Mouse (Mus musculus) c-Kit-negative CD71-positive TER-119-positive erythroid progenitor cells, embryonic 14.5 days (primary cell): ENCODE results near the gene Nr4a2.

Source experiments
- DNase-seq: peaks from one replicate; pipeline ENCODE4 v3.0.0-alpha.2; 2013; ENCODE audit warnings: low read depth, low spot score

Nr4a2 gene

DNA sequence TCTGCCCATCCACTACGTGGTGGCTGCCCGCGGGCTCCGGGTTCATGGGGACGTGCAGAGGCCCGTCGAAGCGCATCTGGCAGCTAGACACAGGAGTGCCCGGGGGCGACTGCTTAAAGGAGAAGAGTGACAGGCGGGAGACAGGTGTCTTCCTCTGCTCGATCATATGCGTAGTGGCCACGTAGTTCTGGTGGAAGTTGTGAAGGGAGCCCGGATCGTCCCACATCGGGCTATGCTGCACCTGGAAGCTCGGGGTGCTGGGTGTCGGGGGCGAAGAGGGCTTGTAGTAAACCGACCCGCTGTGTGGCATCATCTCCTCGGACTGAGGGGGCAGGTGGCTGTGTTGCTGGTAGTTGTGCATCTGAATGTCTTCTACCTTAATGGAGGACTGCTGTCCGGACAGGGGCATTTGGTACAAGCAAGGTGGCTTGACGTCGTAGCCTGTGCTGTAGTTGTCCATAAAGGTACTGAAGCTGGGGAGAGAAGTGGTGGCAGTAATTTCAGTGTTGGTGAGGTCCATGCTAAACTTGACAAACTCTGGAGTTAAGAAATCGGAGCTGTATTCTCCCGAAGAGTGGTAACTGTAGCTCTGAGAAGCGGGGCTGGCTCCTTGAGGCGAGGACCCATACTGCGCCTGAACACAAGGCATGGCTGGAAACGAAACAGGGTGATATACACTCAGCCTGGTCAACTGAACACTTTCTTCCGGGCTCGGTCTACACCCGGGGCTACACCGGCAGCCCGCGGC is 11.8 kb downstream of the Nr4a2 start:
- no peak for DNase-seq

DNA sequence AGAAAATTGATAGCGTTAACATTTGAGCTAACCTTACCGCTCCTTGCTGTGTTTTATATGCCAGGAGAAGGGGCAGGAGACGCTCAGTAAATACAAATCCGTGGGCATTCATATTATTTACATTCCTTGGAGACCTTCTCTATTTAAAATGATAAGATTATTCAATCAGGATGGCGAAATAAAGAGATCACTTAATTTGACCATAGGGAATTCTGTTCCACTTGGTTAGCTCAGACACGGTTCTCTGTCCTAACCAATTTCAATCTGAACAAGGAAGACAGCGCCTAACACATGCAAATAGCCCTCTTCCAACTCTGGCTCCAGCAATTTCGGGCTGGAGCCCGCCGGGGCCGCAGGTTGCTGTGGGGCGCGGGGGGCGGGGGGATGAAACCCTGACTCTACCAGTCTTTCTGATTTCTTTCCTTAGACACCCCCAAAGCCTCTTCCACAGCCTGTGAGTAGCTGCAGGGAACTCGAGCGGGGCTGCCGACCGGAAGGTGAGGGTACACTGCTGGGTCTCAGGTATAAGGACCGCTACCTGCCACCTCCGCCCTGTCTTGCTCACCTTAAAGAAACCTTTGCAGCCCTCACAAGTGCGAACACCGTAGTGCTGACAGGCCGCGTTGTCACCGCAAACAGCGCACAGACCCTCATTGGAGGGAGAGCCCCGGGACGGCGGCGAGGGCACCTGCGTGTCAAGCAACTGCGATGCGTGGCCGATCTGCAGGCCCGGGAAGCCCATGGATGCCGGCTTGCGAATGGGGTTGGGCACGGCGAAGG is 12.6 kb downstream of the Nr4a2 start:
- DNase-seq = no peak

DNA sequence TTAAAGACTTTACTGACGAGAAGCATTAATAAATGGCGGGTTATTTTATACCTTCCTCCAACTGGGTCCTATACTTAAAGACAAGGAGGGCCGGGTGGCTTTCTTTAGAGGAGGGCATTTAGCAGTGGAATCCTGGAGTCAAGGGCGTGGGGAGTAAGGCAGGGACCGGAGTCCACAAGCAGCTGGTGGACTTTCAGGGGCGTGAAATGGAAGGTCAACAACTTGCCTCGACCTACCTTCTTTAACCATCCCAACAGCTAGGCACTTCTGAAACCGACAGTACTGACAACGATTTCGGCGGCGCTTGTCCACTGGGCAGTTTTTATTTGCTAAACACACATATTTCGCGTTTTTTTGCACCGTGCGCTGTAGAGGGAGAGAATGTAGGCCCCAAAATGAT is 13.4 kb downstream of the Nr4a2 start:
- no peak for DNase-seq

DNA sequence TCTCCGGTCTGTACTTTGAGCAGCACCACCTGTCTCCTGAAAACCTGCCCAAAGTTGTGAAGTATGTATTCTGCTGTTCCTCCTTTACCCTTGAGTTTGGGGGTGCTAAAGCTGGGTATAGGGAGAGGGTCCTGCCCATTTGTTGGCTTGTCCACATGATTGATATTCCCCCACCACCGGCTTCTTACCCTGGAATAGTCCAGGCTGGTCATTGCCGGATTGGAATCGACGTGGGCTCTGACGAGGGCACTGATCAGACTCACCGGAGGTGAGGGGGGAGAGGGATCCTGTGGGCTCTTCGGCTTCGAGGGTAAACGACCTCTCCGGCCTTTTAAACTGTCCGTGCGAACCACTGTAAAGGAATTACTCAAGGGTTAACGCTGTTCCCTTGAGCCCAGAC is 13.9 kb downstream of the Nr4a2 start:
- DNase-seq = no peak

DNA sequence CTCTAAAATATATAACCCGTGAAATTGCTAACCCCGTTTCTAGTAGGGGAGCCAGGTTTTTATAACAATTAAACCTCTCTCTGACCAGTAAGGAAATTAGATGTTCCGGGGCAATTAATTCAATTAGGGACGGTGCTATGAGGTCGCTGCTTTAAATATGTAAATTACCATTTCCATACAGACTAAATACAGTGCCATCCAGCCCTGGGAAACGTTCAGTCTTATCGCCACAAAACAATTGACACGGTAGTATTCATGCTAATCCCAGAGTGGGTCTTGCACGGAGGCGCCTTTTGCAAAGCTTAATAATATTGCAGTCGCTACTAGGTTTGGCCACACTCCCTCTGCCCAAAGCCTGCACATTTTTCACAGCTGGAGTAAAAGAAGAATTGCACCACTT is 14.5 kb downstream of the Nr4a2 start:
- no peak for DNase-seq

DNA sequence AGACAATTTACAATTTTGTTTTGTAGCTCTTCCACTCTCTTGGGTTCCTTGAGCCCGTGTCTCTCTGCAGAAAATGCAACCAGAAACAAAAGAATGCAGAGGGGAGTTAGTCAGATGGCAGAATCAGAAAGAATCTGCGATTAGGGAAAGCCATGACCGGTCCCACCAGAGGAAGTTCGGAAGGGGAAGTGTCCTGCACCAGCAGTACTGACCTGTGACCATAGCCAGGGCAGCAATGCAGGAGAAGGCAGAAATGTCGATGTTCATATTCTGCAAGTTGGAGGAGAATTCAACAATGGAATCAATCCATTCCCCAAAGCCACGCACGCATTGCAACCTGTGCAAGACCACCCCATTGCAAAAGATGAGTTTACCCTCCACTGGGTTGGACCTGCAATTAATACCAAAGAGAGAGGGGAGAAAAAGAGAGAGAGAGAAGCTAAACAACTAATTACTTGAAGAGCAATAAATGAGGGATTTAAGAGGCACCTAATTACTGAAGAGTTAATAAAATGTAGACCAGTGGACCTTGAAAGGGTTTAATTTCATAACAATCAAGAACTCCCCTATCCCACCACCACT is 15.4 kb downstream of the Nr4a2 start:
- DNase-seq = no peak

DNA sequence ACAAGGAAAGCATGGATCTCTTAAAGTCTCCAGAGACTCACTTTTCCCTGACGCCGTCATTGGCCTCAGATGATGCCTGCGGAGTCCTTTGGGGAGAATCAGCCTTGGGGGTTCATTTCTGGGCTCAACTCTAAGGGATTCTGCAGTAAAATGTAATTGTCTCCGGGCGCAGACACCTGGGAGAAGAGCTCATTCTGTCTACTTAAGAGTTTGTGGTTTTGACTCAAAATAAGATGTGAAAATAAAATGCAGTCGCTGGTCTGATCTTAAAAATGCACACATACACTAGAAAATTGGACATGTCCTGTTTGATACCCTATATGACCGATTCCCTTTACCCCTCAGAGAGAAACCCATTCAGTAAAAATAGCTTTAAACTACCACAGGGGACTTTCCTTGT is 18.4 kb downstream of the Nr4a2 start:
- DNase-seq = no peak

DNA sequence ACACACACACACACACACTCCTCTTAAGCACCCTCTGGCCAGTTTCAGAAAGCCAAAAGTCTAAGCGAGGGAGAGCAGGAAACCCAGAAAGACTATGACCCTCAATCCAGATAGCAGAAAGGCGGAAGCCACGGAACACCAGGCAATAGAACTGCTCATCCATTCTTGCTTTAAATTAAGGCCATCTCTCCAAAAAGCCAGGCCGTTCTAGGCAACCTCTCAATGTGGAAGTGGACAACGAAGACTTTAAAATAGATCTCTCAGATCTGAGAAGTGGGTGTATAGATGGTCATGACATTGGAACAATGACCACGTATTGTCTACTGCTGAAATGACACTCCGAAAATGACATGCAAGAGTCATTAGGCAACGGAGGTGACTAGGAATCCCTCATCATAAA is 19.1 kb downstream of the Nr4a2 start:
- no peak for DNase-seq

DNA sequence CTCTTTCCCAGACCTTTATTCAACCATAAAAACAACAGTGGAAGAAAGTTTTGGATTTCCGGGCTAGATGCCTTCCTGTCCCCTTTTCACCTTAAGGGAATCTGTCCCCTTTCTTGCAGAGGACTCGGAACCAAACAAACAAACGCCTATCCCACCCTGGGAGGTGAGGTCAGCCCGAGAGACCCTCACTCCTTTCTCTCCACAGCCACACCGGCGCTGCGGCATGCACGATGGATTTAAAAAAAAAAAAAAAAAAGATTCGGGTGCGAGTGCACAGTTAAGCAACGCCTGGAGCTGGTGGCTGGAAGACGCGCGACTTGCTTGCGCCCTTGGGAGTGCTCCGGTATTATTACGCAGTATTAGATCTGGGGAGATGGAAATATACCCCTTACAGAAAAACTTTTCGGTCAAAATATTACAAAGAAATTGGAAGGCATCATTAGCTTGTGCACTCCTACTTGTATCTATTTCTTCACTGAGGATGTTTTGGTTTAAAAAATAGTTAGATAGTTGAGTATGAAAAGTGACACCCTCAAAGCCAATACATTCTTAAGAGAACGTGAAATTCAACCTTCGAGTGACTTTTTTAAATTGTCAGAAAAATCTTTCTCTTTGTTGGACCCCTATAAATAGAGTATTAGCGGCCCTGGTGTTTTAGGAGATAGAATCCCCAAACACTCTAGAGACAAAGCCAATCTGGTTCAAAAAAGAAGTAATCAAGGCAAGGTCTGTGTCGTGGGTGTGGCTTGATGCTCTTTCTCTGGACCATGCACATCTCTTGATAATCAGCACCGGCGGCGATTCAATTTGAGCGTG is 19.8 kb downstream of the Nr4a2 start:
- DNase-seq = no peak

DNA sequence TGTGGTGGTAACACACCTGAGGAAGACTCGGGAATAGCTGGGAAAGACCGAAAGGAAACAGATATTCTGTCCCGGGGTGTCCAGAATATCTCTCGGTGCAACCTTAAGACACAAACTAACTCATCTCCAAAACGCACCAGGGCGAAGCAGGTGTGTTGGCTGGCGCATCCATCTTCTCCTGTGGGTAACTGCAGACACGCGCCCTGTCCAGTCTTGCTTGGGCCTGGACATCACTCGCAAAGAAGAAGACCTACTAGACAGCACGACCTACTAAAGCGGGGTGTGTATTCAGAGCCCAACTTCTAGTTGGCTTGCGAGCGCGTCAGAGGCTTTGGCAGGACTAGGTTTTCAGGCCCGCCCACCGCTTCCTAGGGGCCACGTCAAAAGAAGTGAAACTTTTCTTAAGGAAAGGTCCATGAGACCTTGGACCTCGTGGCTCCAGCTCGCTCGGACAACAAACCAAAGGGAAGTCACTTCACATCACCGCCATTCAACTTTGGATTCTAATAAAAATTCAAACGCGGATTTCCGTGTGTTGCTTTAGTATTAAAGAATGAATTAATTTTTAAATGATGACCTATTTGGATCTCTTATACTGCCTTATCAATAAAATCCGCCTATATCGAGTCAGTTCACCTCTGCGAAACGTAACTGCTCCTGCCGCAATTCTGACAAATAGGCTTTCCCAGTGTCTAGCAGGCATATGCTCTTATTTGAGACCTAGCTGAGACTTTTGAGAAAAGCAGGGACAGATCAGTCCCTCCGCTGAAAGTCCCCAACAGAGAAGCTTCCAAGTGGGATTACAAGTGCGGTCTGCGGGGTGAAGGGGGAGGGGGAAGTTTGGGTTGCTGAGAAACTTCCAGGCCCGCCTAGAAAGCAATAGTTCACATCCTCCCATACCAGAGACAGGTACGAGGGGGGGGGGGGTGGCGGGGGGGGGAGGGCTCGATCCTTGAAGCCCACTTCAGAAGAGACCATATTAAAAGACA is 20.7 kb downstream of the Nr4a2 start:
- no peak for DNase-seq

DNA sequence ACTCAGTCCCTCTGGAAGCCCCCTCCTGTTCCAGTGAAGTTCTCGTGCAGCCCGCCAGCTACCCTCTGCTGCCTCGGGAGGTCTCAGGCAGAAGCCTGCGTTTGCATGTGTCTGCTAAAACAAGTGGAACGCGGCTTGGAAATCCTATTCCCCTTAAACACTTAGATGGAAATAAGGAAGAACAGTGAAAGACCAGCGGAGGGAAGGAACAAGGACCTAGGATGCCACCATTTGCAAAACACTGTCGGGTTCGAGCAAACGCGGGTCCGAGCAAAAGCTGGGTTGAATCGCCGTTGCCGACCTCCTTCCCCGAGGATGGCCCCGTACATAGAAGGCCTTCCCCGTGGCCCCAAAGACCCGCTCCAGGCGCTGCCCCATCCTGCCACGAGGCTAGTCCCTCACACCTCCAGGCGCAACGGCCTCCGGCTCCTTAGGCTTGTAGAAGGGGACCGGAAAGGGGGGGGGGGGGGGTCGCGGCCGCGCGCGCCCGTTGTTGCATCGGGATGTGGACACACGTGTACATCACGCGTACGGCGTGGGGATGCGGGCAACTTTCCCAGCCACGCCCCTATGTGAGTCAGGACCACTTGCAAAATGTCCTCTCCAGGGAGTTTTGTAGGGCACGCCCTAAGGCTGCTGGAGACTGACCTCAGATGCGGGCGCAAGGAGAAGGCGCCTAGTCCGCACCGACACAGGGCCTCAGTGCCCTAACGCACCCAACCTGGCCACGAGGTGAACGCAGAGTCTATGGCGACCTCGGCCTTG is 21.5 kb downstream of the Nr4a2 start:
- DNase-seq = no peak

DNA sequence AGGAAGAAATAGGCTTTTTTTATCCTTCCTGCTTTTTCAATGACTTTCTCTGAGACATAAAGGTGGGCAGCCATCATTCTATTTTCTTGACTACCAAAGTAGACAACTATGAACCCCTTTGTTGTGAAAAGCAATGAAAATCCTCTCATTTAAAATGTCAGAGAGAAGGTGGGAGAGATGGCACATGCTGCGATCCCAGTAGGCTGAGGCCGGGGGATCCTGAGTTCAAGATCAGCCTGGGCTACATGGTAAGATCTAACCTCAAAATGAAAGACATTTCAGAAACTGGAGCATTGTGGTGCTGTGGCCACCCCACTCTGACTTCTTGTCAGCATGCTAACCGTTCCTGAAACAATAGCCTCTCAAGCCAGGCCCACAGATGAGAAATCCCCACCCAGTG is 23.6 kb downstream of the Nr4a2 start:
- no peak for DNase-seq

DNA sequence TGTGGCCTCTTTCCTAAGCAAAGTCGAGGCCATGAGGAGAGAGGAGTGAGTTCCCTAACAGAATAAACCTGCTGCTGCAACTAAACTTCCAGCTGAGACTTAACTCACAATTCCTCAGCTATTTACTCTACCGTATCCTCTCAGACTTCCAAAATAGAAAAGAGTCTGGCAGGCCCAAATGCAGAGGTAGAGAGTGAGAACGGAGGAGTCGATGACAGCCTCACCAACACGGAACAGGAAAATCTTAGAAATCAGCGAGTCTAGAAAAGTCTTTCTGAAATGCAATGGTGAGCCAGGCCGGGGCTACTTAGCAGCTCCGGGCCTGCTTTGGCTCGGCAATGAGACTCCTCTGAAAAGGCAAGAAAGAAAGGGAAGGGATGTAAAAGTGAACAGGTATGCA is 51.4 kb downstream of the Nr4a2 start:
- DNase-seq = no peak

DNA sequence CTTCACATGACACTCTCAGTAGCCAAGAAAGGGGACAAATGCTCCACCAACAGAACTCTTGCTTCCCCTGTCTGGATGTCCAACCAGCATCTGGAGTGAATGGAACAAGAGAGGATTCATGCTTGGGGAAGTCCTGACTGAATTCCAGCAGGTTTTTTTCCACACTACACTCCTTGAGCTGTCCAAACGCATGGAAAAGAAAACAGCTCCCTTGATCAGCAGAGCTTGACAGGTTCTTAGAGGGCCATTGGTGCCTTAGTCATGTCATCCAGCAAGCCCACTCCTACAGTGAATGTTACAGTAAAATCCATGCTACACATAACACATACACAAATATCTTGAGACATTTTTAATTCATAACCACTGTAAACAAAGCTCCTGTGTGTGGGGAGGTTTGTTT is 60.3 kb downstream of the Nr4a2 start:
- DNase-seq = no peak
